Mouse (Mus musculus) cerebellum, adult 2 months (tissue): Measurements from ENCODE around the gene Rb1.

Experiments used
- CTCF ChIP-seq: fragments of 200-500 bp; IDR thresholded peaks from 2 replicates; pipeline ENCODE4 v1.5.1; 2011; ENCODE audit warnings: low read depth, mild to moderate bottlenecking, control low read depth, low read length, moderate library complexity, borderline replicate concordance; ENCODE audit not compliant: insufficient read depth
- POLR2A ChIP-seq: fragments of 200-500 bp; IDR thresholded peaks from 2 replicates; pipeline ENCODE4 v1.6.1; 2011; ENCODE audit warnings: low read length, control low read depth, borderline replicate concordance; ENCODE audit not compliant: insufficient read depth

DNA sequence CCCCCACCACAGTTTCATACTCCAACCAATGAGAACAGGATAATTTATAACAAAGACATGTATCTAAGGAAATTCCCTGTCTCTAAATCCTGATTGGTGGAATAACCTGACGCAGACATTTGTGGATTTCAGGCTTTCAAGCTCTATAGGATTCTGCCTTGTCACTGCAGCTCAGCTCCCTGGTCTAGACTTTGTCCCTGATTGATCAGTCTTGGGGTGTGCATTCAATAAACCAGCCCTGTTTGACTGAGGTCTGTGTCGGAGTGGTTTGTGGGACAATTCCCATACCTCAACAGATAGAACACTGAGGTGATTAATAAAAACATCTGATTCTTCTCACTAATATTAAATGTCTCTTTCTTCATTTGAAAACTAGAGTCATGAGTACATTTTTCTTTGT lies 75.6 kb downstream of the Rb1 start:
- TF ChIP-seq CTCF (no peak), POLR2A (no peak)
